Mouse (Mus musculus) frontal cortex, postnatal 10 days (tissue): Measurements from ENCODE around the gene Rbp4.
A peak's percentile ranks its signal among the peaks of the same experiment; 100 is the strongest.

Experiments used
- DNase-seq, 2 experiments: peaks; one replicate each; pipeline ENCODE4 v3.0.0; 2022; ENCODE audit warnings: low spot score in 2 of 2, mixed read lengths in 1 of 2

Gene Rbp4

DNA sequence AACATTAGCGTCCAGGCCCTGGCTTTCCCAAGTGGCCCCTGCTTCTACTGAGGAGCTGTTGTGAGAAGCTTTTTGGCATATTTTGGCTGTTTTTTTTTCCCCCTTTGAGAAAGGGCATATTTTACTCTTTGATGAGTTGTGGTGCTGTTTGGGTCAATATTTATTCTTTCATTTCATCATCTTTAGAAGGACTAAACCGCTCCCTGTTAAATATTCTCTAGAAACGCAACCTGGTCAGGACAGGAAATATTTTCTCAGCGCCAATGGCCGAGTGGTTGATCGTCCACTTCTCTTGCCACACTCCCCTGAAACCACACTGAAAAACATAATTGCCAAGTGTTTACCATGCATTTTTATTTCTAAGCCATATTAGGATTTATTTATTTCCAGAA, at the start of gene Rbp4:
Rbp4 (minus strand) TSS at position 63 of the 392 bp plus-strand sequence.
- no peak for DNase-seq

DNA sequence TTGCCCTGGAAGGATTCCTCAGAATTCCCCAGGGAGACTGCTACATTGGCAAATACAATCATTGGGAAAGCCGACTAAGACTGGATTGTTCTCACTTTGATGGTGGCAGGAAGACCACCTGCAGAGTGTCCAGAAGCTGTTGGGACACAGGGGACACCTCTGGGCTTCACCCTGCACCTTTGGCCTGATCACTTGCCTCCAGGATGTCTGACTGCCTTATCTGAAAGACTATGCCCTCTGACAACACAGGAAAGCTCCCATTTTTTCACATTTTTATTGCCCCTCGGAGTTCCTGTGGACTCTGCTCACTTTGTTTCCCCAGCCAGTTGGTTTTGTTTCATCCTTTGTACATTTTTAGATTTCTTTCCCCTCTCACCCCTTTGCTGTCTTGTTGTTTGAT, 39.6 kb upstream of the Rbp4 start:
- DNase-seq = no peak

GRCm38 (mm10) chr19:38161648-38162354, 36.7 kb upstream of the Rbp4 start:
- DNase-seq = no peak

DNA sequence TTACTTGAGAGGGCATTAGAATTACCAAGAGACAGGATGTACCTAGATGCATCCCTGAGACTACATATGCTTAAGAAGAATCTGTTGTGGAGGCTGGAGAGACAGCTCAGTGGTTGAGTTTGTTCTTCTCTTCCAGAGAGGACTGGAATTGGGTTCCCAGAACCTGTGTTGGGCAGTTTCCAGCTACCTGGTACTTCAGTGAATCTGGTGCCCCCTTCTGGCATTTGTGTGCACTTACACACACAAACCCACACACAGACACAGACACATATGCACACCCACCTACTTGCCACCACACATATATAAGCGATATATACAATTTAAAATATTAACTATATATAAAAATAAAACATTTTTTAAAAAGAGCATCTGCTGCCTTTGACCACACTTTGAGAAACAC, 31.2 kb upstream of the Rbp4 start:
- no peak for DNase-seq

- no peak for DNase-seq
Observed at GRCm38 (mm10) chr19:38143540-38144271, 18.6 kb upstream of the Rbp4 start.

DNA sequence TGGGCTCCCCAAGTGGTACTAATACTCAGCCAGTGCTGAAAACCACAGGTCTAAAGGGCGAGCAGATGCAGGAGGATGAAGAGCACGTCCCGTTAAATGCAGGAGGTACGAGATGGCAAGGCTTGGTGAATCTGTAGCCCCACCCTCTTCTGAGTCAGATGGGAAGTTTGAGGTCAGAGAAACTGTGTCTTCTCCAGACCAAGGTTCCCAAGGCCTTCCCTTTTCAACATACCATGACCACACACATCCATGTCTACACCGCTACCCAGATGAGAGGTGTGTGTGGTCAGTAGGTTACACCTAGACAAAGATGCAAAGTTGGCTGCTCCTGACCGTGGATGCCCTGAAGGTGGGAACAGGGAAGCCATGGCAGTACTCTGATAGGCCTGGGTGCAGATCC, 9.7 kb upstream of the Rbp4 start:
- DNase-seq = no peak

DNA sequence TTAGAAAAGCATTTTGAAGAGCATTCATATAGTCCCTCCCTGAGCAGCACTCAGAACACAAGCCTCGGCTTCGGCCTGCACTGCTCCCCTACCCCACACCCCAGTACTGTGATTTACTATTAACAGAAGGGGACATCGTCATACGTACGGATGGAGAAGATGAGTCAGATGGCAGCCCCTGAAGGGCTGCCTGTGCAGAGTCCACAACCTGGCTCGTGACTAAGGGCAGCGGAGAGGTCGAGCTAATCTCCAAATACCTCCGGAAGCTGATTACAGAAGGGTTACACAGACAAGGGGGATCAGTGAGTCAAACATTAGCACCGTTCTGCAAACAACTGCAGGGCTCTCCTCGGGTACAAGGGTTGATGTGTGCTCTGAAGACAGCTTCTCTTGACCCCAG, 8.9 kb upstream of the Rbp4 start:
- DNase-seq = no peak

GRCm38 (mm10) chr19:38132481-38132880, 7.4 kb upstream of the Rbp4 start, which contains the start of gene Pde6c:
Pde6c (plus strand) TSS chr19:38132781.
- DNase-seq = no peak

DNA sequence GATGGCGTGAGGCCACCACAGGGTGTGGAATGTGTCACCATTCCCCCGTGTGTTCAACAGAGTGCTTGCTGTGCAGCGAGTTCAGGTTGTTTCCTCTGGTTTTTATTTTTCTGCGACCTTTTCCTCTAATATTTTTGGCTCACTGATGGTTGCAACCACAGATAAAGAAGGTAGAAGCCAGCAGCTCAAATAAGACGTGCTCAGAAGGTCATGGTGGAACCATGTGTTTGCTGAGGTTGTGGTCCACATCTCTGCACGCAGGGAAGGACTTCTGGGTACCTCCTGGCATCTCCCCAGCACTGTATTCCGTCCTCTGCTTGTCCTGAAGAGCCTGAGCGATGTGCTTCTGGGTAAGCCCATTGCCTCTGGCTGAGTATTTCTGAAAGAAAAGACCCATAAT, 1.6 kb upstream of the Rbp4 start:
- no peak for DNase-seq

GRCm38 (mm10) chr19:38124401-38125218, 471 bp downstream of the Rbp4 start:
- peak in 1 of 2 experiments; percentile 11 for DNase-seq

DNA sequence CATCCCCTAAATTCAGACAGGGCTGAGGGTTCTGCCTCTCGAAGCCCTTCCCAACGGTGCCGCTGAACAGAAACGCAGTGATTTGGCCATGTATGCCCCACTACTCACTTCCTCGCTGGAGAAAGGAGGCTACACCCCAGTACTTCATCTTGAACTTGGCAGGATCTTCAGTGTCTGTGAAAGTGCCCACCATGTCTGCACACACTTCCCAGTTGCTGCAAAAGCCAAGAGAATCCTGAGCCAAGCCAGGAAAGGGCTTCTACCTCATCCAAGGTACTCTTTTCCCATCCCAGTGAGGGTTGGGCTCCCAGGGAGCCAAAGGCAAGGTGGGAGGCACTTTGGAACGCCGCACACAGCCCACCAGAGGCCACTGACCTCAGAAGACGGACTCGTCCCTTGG, 1.2 kb downstream of the Rbp4 start:
- no peak for DNase-seq

DNA sequence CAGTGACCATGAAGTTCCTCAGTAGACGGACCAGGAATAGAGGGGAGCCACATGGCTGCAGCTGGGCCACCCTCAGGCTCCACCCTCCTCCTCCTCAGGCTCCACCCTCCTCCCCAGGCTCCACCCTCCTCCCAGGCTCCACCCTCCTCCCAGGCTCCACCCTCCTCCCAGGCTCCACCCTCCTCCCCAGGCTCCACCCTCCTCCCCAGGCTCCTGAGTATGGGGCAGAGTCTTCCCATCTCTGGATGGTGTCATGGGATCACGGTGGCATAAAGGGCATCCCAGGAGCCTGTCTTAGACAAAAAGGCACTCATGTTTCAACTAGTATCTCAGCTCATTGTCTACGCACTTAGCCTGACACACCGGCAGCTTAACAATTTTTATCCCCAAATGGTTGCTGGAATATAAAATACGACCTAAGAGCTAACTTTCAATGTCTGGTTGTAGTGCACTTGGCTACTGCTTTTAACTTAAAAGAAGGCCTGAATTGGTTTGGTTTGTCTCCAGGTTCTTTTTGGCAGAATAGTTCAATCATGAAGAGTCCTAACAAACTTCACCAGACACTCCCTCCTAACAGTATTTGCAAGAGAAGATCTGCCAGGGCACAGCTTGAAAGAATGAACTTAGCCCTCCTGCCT, 4.8 kb downstream of the Rbp4 start:
- no peak for DNase-seq

DNA sequence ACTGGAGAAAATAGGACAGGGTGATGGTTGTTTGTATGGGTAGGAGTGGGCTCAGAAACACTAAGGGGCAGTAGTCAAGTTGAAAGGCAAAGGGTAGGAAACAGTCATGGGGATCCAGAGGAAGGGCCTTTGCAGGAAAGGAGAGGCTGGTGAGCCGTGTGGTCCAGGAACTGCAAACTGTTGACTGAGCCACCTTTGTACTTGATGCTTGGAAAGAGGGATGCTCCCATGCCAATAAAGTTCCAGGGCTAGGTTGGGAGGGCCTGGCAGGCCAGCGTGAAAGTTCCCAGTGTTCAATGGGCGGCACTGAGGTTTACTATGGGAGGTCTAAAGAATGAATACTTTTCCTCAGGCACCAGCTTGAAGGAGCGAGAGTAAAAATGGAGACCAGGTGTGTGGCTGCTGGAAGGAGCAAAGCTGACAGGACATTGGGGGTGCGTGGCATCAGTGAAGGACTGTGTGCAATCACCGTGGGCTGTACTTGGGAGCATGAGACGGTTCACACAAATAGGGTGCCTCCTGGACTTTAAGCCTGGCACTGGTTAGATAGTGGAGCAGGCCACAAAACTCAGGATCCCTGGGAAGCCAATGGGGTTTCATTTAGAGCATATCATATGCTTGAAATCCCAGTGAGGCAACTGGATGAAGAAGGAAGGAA, 10.1 kb downstream of the Rbp4 start:
- no peak for DNase-seq

DNA sequence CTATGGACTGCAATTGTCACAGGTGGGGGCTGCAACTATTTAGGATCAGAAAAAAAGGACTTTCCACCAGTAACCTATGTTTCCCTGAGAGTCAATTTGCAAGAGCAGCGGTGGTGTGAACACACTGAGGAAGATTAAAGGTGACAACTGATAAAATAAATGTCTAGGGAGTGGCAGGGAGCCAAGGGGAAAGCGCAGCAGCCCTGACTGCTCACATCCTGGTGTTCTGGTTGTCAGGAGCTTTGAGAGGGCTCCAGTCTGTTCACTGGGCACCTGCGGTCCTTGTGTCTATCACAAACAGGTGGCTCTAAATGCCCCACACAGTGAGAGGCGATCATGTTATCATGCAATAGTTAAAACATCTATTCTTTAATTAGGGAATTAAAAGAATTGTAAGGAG, 12.5 kb downstream of the Rbp4 start:
- no peak for DNase-seq

DNA sequence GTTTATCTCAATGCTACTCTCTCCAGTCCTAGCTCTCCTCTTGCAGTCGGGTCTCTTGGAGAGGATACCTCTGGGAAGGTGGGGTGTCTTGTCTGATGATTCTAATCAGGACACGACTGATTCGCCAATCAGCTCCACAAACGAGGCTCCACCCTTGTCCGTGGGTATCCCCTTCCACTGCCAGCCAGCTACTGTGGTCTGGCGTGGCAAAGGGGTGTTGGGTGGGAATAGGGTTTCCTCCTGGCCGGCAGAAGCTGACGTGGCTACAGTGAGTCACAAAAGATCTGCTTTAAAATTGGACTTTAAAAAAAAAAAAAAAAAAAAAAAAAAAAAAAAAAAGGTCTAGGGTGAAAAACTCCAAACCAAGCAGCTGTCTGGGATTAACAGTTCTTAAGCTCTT, 14.0 kb downstream of the Rbp4 start:
- no peak for DNase-seq

DNA sequence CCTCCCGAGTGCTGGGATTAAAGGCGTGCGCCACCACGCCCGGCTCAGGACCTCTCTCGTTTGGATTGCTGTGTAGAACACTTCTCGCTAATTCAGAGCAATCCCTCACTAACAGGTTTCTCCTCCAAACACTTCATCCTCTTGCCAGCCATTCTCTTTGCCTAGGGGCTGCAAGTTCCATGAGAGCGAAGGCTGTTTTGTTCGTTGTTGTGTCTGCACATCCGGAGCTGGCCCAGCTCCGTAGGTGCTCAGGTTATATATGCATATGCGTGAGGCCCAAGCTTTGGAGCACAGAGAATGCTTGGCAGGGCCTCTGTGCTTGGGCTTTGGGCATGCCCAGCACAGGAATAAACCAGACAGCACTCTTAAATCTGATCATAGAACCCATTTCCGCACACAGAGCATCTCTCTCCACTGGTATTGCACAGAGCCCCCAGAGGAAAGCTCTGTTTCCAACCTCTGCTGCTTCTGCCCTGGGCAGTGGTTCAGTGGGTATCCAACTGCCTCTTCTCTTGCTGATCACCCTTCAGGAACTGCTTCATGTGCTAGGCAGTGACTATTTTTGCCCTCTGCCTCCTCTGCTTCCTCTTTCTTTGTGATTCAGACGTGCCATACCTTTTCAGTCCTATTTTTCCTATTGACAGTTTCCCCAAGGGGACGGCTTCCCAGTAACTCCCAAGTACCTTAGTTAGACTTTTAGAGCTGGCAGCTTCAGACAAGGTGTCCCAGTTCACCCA, 15.4 kb downstream of the Rbp4 start:
- DNase-seq = no peak

GRCm38 (mm10) chr19:38107871-38108270, 17.2 kb downstream of the Rbp4 start:
- DNase-seq = no peak

DNA sequence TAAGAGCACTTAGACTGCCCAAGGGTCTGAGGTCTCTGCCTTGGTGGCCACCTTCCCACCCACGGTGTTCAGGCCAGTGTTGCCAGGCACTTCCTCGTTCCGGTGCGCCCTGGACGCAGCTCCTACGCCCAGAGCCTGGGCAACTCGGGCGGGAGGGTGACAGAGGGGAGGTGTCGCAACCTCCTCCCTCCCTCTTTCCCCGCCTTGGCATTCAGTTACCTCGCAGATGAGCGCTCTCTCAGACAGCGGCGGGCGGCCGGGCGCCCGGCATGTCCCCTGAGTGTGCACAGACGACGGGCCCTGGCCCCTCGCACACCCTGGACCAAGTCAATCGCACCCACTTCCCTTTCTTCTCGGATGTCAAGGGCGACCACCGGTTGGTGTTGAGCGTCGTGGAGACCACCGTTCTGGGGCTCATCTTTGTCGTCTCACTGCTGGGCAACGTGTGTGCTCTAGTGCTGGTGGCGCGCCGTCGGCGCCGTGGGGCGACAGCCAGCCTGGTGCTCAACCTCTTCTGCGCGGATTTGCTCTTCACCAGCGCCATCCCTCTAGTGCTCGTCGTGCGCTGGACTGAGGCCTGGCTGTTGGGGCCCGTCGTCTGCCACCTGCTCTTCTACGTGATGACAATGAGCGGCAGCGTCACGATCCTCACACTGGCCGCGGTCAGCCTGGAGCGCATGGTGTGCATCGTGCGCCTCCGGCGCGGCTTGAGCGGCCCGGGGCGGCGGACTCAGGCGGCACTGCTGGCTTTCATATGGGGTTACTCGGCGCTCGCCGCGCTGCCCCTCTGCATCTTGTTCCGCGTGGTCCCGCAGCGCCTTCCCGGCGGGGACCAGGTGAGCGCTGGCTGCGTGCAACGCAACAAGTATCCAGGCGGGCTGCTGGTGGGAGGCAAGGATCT, 28.0 kb downstream of the Rbp4 start, which contains the start of gene Ffar4:
Ffar4 (plus strand) TSS at position 214 of the 901 bp plus-strand sequence.
- DNase-seq = no peak

GRCm38 (mm10) chr19:38096231-38096630, 28.9 kb downstream of the Rbp4 start:
- DNase-seq = no peak
